Mouse (Mus musculus) limb, embryonic 11.5 days (tissue): ENCODE results near the gene Hgd. TPM values are rescaled to one million over a fixed set of nuclear protein-coding genes. Genes with fewer than 3 reads are reported as not detected.

Experiments used
- polyA plus RNA-seq: library from polyadenylated mRNA; unstranded; fragments of >200 nt; fragmentation: Nextera tagmentation; extraction: Ambion mirVana; gene quantifications from 2 replicates; pipeline ENCODE4 v1.2.1, GENCODE M21; 2014

The Hgd gene
- polyA plus RNA-seq, 1 experiment from 2014 or later = not detected

Other genes with a start within 250 kb of the Hgd start
- 0.08 TPM in 1 of 2 replicates, not detected in the other for gene Stxbp5l, start 195.2 kb upstream of the Hgd start, polyA plus RNA-seq
- 45.4 and 50.1 TPM in 2 replicates for gene Gtf2e1, start 40.4 kb upstream of the Hgd start, polyA plus RNA-seq
- gene Rabl3, start 40.3 kb upstream of the Hgd start, polyA plus RNA-seq = 42.7 and 42.9 TPM in 2 replicates
- 57.2 and 59.2 TPM in 2 replicates for gene Ndufb4, start 74.3 kb downstream of the Hgd start, polyA plus RNA-seq
- gene Fstl1, start 196.7 kb downstream of the Hgd start, polyA plus RNA-seq = 268 and 273 TPM in 2 replicates